Mouse (Mus musculus) heart, adult 8-10 months (tissue): ENCODE data around the gene Adamts7. TPM values are rescaled to one million over a fixed set of nuclear protein-coding genes. Genes with fewer than 3 reads are reported as not detected.

ENCODE experiments used
- DNase-seq: peaks from one replicate; pipeline ENCODE4 v3.0.0; 2022; ENCODE audit warnings: low spot score
- total RNA-seq, 4 experiments: library from RNA; stranded (reverse); gene quantifications; 2 replicates each; pipeline ENCODE4 v1.2.4; 2022

Gene Adamts7
- 10 to 100 TPM; 11.2 to 18.0 (median 12.8) TPM for total RNA-seq

DNA sequence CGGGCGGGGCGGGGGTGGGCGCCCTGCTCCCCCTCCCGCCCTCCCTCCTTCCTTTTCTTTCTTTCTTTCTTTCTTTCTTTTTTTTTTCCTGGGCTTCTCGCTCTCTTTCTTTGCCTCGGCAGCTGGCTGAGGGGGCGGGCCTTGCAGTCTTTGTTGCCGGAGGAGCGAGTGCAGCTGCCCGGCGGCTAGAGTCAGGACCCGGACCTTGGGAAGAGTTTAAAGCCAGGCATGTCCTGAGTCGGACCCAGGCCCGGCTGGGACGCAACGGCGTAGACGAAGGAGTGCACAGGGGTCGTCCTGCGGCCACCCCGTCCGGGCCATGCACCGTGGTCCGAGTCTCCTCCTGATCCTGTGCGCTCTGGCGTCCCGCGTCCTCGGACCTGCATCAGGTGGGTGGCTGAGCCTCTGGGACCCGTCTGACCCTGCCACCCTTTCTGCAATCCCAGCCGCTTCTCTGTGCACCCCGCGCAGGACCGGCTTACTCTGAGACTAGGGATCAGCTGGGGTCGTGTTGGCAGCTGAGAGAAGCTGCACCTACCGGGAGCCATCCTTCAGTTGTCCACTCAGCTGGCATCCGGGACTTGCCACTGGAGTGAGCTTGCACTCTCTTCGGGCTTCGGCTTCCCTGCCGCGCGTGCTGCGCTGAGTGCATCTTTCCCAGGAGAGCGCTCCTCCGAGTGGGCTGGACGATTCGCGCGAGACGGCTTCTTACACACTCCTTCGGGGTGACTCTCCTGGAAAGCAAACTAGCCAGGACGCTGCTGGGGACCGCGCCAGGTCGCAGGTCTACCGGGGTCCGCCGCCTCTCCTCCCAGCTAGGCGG, at the start of gene Adamts7:
TSS of gene Adamts7 (plus strand) at position 144 of the 823 bp plus-strand sequence.
- peak; percentile 34 for DNase-seq

DNA sequence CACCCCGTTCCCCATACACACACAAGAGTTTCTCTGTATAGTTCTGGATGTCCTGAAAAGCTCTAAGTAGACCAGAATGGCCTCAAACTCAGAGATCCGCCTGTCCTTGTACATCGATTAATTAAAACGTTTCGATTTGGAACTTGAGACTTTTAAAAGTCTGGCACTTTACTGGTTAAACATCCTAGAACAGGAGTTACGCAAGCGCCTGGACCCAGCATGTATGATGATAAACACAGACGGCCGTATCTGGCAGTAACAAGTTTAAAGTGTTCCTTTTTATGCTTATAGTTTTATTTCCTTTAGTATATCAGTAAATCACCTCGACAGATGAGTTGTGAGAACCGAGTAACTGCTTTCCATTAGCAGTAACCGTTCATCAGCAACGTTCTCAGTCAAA, 49.7 kb upstream of the Adamts7 start:
- no peak for DNase-seq

DNA sequence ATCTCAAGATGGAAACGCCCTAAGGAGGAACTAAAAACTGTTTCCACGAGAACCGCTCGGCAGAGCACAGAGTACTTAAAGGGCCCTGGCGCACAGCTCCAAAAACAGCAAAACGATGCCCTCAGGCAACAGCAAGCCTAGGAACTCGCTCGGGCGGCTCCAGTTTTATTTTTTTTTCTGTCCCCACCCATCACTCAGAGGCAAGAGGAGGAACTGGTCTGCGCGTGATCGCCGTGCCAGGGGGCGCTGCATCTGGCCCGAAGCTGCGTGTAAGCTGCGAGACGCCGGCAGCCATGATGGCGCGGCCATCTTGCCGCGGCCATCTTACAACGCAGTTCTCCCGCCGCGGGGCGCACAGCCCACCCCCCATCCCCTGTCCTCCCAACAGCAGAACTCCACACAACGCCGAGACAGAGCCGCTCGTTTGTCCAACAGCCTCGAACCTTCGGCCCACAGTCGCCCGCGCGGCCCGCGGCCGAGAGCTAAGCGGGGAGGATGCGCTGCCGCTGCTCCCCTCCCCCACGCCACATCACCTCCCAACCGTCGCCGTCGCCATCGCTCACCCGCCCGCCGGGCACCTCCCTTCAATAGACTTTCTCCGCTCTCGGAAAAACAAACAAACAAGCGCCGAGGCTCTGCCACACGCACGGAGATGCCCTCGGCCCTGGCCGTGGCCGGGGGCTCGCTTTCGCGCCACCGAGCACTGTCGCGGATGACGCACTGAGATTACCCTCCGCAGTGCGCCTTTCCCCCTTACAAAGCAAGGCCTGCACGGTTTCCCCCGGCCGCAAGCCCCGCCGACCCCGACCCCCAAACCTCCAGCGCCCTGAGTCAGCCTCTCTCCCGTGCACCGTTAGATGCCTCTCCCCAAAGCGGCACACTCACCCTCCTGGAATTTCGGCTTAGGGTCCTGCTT, 49.0 kb upstream of the Adamts7 start:
- DNase-seq = peak; percentile 89

DNA sequence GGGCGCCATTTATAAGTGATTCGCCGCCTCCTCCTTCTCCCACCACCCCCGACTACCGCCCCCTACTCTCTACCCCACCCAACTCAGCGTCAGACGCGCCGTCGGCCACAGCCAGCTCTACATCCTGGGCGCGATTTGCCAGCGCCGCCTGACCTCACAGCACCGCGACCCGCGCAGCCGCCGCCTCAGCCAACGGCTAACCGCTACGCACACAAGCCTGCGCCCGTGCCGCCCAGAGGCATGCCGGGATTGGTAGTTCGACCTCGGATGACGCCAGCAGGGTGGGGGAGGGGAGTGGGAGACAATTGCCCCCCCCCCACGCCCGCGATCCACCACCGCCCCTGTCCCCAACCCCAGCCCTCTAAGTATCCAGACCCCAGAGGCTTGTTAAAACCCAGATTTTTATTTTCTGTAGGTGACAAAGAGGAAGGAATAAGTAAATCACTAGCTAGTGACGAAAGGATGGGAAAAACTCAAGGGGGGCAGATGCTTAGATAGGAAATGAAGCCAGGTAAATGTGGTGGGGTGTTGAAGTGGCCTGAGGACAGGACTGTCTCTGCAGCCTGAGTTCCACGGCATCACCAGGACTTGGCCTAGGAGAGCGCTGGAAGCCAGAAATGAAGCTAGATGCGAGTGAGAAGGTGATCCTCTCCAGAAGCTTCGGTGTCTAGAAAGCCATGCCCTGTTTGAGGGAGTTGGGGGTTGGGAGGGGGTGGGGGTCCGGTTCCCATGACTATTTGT, 48.1 kb upstream of the Adamts7 start, which contains the start of gene Morf4l1:
TSS of gene Morf4l1 (minus strand) at position 208 of the 741 bp plus-strand sequence.
- peak; percentile 95 for DNase-seq

DNA sequence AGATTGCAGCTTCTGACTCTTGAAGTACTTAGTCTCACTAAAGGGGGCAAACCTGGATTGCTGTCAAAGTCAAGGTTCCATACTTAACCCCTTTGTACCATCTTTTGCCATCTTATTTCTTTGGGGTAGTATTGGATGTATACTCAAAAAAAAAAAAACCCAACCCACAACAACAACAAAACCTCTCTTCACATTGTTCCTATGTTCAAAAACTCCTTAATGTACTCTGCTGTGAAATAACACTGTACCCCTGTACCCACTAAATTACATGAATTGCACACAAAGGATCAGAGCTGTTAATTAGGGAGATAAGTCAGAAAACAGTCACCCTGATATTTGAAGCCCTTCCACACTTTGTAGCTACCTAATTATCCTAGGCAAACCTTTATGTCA, 47.6 kb upstream of the Adamts7 start:
- no peak for DNase-seq

DNA sequence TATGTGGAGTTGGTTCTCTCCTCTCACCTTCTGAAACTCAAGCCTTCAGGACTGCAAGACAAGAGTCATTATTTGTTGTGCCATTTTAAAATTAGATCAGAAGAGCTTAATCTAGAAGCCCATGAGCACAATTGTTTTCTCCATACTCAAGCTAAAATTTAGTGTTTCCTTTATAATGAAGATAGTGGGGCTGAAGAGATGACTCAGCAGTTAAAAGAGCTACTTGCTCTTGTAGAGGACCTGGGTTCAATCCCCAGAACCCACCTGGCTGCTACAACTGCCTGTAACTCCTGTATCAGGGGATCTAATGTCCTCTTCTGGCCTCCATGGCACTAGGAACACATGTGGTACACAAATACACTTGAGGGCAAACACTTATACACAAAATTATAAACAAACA, 45.6 kb upstream of the Adamts7 start:
- DNase-seq = no peak

DNA sequence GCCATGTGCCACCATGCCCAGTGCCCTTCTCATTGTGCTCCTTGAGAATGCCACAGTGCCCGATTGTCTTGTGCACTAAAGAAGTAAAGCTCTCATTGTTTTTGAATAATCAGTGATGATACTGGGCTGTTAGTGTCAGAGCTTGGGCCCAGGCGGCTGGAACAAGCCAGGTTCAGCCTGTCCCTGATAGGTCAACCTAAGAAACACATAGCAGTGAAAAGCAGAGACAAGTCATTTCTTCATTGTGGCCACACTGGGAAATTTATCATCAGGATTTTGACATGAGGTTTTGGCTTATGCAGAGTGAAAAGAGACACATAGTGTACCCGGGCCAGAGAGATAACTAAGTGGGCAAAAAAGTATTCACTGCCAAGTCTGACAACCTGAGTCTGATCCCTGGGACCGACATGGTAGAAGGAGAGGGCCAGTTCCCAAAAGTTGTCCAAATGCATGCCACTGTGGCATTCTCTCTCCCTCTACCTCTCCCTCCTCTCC, 40.6 kb upstream of the Adamts7 start:
- DNase-seq = no peak

DNA sequence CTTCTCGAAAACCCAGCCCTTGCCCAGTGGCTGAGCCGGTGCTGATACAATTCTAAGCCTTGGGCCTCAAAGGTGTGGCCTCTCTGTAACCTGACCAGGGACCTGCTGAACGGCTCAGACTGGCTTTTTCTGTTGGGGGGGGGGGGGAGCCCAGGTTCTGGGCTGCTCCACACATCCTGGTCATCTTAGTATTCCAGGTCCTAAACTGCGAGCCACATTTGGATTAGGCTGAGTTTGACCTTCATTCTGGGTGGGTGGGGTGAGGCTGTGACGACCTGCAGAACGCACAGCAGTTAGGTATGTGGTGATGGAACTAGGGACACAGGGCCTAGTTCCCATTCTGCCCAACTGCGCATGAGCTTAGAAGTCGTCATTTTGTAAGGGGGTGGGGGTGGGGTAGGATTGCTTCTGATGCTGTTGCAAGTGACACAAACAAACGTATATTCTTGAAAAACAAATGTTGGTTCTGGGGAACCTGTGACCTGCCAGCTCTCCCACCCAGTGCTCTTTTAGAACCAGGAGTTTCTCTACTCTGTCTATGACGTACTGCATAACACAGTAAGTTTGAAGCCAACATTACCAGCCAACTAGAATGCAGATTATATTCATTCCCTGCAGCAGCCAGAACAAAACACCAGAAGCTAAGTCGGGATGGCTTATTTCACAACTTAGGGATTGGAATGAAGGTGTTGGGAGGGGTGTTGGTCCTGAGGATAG, 38.6 kb upstream of the Adamts7 start:
- no peak for DNase-seq

DNA sequence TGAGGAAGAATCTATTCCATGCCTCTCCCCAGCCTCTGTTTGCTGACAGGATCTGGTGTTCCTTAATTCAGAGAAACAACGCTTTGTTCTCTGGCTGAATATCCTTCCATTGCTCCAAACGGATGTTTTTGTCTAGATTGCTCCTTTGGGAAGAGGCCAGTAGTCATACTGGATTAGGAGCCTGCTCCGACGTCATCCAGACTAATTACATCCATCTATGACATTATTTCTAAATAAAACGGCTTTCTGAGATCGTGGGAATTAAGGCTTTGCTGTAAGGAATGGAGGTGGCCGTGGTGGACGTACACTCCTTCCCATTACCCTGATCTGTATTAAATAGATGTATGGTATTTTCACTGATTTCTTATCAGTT, 38.0 kb upstream of the Adamts7 start:
- DNase-seq = peak; percentile 63

DNA sequence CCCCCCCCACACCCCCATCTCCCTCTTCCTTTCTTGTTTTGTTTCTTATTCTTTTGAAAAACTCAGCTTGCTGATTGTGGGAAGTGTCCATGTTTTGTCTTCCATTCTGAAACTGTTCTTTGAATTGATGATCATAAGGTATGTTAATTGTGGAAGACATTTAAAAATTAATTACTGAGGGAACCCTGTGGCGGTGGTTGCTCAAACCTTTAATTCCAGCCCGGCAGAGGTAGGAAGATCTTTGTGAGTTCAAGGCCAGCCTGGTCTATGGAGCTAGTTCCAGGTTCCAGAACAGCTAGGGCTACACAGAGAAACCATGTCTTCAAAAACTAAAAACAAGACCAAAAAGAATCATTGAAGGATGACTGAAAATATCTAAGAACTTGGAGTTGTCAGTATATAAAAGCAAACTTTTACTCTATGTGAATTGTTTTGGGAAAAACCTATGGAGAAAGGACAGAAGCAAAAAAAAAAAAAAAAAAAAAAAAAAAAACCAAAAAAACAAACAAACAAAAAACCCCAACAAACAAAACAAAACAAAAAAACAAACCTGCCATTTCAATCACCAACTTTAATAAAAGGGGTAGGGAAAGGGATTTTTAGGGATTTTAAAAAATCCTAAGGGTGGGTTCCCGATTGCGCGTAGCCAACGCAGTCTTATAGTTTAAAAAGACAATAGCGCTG, 37.3 kb upstream of the Adamts7 start:
- no peak for DNase-seq

DNA sequence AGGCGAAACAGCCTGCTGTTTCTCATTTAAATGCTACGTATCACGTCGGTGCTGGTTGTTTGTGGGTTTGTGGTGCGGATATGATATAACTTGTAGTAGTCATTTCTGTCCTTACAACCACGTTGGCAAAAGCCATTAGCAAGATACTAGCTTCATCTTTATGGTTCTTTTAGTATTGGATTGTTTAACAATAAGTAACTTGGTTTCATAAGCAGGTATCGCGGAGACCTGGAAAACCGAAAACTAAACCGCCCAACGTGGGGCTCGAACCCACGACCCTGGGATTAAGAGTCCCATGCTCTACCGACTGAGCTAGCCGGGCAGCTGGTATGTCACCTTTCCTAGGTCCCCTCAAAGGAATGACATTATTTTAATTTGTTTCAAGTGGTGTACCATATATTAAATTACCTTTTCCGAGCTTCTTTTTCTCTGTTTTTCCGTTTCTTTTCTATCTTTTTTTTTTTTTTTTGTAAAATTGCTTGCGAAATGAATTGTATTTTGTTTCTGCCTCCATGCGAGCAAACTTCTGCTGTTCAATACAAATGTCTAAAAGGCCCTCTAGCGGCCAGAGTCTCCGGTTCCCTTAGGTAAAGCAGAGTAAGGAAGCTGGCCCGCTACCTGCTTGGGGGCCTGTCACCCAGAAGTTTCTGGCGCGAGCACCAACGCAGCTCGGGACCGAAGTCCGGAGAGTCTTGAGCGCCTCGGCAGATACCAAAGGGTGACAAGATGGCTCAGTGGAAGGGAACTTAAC, 36.4 kb upstream of the Adamts7 start:
- DNase-seq = peak; percentile 88

DNA sequence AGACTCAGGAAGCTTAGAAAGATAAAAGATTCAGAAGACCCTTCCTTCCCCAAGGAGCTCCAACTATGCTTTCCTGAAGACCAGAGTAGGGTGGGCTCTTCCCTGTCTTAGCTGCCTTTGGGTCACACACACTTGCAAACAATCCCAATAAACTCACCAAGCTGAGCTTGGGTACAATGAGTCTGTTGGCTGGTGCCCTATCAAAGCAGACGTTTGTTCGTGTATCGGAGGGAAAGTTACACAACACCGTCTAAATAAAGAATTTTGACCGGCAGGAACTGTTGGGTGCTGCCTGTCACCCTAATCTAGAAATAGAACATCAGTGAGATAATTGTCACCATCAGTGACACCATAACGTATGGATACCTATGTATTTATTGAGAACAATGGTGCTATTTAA, 35.7 kb upstream of the Adamts7 start:
- DNase-seq = no peak

DNA sequence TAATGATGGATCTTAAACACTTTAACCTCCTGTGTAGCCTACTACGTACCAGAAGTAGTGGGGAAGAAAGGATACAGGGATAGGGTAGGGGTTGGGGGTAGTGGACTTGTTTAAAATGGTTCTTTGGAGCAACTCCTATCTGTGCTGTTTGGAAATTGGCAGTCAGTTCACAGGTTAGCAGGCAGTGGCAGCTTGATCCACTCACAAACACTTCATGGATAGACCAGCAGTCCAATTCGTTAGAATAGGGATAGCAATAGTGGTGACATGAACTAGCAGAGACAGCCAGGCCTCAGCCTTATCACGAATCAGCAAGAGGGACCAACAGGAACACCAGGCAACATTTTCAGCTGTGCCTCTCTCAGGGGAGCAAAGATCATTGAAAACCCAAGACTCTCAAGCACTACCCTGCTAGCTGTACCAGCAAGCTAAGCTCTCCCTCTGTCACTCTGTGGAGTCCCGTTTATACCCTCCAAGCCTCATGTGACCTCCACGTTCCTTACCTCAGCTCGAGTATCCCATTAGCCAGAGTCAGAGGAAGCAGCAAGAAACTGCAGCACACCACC, 34.1 kb upstream of the Adamts7 start:
- DNase-seq = no peak

DNA sequence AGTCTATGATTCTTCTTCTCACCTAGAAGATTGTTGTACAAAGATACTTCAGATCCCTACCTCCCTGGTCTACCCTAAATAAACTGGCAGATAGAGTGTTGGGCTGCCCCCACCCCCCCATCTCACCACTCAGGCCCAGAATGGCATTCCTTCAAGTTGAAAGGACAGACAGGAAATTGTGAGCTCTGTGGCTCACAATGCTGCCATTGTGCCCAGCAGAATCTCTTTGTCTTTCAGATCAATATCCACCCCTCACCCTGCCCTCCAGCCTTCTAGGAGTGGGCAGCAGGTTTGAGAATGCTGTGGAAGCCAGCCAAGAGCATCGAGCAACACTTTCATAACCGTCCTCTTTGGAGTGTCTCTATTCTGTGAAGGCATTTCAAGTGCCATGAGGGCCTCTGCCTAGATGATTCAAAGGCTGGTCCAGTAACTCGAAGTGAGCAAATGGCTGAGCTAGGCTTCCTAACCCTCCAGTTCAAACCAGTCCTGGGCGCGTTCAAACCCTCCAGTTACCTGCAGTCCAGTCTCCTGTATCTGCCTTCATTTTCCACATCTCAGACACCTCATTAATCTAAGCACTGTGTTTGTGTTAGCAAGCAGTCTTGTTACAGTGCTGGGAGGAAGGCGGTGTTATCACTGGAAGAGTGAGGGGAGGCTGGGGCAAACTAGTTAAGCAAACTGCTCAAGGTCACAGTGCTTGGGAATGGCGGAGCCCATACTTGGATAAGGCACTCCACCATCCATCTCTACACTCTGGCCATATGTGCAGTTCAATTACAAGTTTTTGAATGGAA, 29.1 kb upstream of the Adamts7 start:
- DNase-seq = no peak

DNA sequence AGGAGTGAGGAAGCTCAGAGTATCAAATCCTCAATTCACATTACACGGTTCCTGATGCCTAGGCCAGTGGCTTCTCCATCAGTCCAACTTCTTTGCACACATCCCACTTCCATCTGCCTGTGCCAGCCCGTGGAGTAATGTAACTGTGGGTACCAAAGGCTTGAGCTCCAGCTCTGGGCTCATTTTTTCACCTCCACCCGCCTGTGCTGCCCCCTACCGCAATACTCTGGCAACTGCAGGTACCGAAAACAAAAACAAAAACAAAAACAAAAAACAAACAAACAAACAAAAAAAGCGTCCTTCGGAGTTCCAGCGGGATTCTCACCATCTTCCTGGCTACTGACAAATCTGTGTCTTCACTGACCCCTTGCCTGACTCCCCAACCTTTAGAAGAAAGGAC, 27.4 kb upstream of the Adamts7 start:
- no peak for DNase-seq

DNA sequence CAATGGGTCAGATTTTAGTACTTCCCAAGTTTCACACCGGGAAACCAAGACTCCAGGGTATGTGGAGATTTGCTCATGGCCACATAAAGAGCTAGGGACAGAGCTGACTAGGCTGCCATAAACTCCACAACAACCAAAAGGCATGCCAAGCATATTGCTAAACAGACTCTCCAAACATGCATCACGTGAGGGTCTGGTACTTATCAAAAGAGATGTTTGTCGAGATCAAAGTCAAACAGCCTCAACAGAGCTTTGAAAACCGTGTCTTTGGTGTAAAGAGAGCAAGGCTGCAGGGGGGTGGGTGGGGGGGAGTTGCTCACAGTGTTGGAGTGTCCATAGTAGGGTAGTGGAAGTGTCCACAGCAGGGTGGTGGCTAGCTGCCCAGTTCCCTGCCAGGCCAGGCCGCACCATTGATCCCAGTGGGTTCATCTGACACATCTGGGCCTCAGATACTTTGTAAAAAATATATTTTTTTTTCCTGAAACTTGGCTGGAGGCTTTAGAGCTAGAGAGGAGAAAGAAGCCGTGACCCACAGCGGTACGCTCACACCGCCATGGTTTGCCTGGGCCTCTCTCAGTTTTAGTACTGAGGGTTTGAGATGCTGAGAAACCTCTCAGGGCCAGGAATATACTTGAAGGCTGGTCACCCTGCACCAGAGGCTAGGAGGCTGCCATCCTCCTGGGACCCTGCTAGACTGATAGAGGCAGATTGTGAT, 26.7 kb upstream of the Adamts7 start:
- DNase-seq = no peak

DNA sequence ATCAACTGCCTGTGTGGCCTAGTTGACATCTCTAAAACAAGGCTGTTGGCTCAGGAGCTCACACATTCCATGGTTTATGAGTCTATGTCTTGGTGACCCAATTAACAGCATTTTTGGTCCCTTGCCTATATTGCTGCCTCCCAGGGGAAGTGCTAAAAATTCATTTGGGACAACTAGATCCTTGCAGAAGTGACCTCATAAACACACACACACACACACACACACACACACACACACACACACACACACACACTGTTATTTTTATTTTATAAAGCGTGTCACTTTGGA, 26.2 kb upstream of the Adamts7 start:
- DNase-seq = peak; percentile 54

DNA sequence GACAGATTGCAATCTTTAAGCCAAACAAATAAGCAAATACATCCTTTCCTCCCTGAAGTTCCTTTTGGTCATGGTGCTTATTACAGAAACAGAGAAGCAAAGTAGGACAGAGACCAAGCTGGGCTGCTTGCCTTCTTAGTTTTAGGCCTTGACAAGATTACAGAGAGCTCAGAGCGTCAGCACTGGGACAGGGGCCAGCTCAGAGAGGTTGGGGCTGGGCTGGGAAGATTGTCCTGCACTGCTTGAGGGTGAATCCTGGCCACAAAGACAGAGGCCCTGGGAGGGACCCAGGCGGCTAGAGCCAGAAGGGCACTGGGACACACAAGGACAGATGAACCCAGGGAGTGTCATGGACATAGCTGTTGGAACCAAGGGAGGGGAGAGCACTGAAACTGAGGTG, 17.1 kb upstream of the Adamts7 start:
- DNase-seq = peak; percentile 33
